Mouse (Mus musculus): ENCODE data around the gene Cdc14a. TPM values are rescaled to one million over a fixed set of nuclear protein-coding genes. Genes with fewer than 3 reads are reported as not detected.

The Cdc14a gene
- polyA plus RNA-seq, 1 experiment from 2014 or later, result 2.1 TPM

DNA sequence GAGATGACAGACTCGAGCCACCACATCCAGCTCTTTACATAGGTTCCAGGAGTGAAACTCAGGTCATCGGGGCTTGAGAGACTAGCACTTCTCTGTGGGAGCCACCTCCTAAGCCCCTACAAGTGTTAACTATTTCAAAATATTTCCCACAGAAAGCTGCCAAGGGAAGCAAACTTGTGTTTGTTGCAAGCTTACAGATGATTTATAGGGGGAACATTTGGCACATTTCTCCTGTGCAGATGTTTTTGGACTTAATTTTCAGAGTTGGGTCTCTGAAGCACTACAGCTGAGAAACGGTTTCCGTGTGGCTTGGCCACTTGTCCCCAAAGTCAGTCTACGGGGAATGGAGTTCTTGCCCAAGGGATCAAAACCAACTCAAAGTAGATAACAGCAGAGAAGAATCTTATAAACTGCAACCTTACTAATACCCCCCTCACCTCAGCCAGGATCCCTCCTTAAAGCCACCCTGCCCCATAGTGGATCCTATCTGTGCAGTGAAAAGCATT, 28.9 kb downstream of the Cdc14a start:
- Histone ChIP-seq H3K4me2 (no peak overlapping the region), H3K4me1 (replicated peaks) (peaks cover 29% of the 10 kb centered on the region), H3K4me3 (replicated peaks) (no peak overlapping the region), H3K9me3 (replicated peaks) (no peaks in the 10 kb centered on the region), H3K9ac (no peak overlapping the region), H3K27ac (no peak overlapping the region), H3K27me3 (no peaks in the 10 kb centered on the region), H3K36me3 (peaks cover 4% of the 10 kb centered on the region; the same call in 1 of the 2 replicates)
- no peak for DNase-seq
- no peak for ATAC-seq (ENCODE audit: low read depth)
- WGBS (ENCODE audit: insufficient replicate concordance), result 77% methylated on average over 5 of the region's 5 CpGs

- H3K4me1 ChIP-seq (replicated peaks), result peaks cover 54% of the 10 kb centered on the region
- H3K36me3 ChIP-seq, result peaks cover 4% of the 10 kb centered on the region; the same call in 1 of the 2 replicates
- H3K27me3 ChIP-seq, result no peaks in the 10 kb centered on the region
- no peak overlapping the region for H3K4me3 ChIP-seq (replicated peaks)
- no peaks in the 10 kb centered on the region for H3K9me3 ChIP-seq (replicated peaks)
- ATAC-seq (ENCODE audit: low read depth), result no peak
- H3K9ac ChIP-seq, result peak overlapping the region; percentile 9; the same call in 1 of the 2 replicates
- H3K27ac ChIP-seq, result peak overlapping the region; percentile 94; the same call in 1 of the 2 replicates
- 74% methylated on average over 10 of the region's 10 CpGs for WGBS (ENCODE audit: insufficient replicate concordance)
- H3K4me2 ChIP-seq, result no peak overlapping the region
- no peak for DNase-seq
Observed at GRCm38 (mm10) chr3:116391399-116391798, 32.4 kb downstream of the Cdc14a start.

GRCm38 (mm10) chr3:116389500-116390470, 34.0 kb downstream of the Cdc14a start:
- DNase-seq, result peak; percentile 61
- H3K27ac ChIP-seq, result peak overlapping the region; percentile 94
- peak; percentile 57 for ATAC-seq (ENCODE audit: low read depth)
- H3K4me3 ChIP-seq (replicated peaks), result peak overlapping the region; percentile 40
- peak overlapping the region; percentile 69 for H3K4me2 ChIP-seq
- WGBS (ENCODE audit: insufficient replicate concordance), result 48% methylated on average over 14 of the region's 14 CpGs
- H3K9ac ChIP-seq, result peak overlapping the region; percentile 62
- no peaks in the 10 kb centered on the region for H3K9me3 ChIP-seq (replicated peaks)
- H3K4me1 ChIP-seq (replicated peaks), result peaks cover 65% of the 10 kb centered on the region
- no peaks in the 10 kb centered on the region for H3K27me3 ChIP-seq
- peaks cover 4% of the 10 kb centered on the region; the same call in 1 of the 2 replicates for H3K36me3 ChIP-seq

GRCm38 (mm10) chr3:116388808-116389207, 35.0 kb downstream of the Cdc14a start:
- peak overlapping the region; percentile 69 for H3K4me2 ChIP-seq
- peak overlapping the region; percentile 40 for H3K4me3 ChIP-seq (replicated peaks)
- peak overlapping the region; percentile 94 for H3K27ac ChIP-seq
- H3K4me1 ChIP-seq (replicated peaks), result peaks cover 72% of the 10 kb centered on the region
- ATAC-seq (ENCODE audit: low read depth) (peak; percentile 95), DNase-seq (peak; percentile 83)
- H3K36me3 ChIP-seq, result peaks cover 4% of the 10 kb centered on the region; the same call in 1 of the 2 replicates
- no peaks in the 10 kb centered on the region for H3K27me3 ChIP-seq
- H3K9me3 ChIP-seq (replicated peaks), result no peaks in the 10 kb centered on the region
- 15% methylated on average over 11 of the region's 11 CpGs for WGBS (ENCODE audit: insufficient replicate concordance)
- peak overlapping the region; percentile 62 for H3K9ac ChIP-seq

- ATAC-seq (ENCODE audit: low read depth) (no peak), DNase-seq (no peak)
- Histone ChIP-seq H3K27ac (peak overlapping the region; percentile 72), H3K4me2 (peak overlapping the region; percentile 11; the same call in 1 of the 2 replicates), H3K9me3 (replicated peaks) (no peaks in the 10 kb centered on the region), H3K9ac (no peak overlapping the region; the same call in 1 of the 2 replicates), H3K4me1 (replicated peaks) (peaks cover 77% of the 10 kb centered on the region), H3K4me3 (replicated peaks) (no peak overlapping the region), H3K27me3 (no peaks in the 10 kb centered on the region), H3K36me3 (peaks cover 4% of the 10 kb centered on the region; the same call in 1 of the 2 replicates)
Observed at GRCm38 (mm10) chr3:116386886-116387285, 36.9 kb downstream of the Cdc14a start.

DNA sequence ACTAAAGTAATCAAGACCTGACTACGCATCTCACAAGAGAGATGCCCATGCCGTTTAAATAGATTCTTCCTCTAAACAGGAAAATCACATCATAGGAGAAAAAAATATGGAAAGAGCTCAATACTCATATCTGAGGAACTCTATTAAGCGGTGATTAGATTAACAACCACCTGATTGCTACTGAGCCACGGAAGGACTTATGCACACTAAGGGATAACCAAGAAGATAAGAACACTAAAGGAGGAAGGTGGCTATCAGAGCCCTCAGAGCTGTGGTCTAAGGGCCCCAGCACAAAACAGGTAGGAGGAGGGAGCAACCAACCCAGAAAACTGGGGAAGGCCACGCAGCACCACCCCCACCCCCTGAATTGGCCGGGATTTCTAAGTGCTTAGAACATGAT, 37.5 kb downstream of the Cdc14a start:
- H3K9ac ChIP-seq, result no peak overlapping the region; the same call in 1 of the 2 replicates
- WGBS (ENCODE audit: insufficient replicate concordance), result 40% methylated on average over 6 of the region's 6 CpGs
- peaks cover 3% of the 10 kb centered on the region; the same call in 1 of the 2 replicates for H3K36me3 ChIP-seq
- H3K27ac ChIP-seq, result peak overlapping the region; percentile 72
- H3K27me3 ChIP-seq, result no peaks in the 10 kb centered on the region
- ATAC-seq (ENCODE audit: low read depth) (no peak), DNase-seq (no peak)
- no peaks in the 10 kb centered on the region for H3K9me3 ChIP-seq (replicated peaks)
- peaks cover 73% of the 10 kb centered on the region for H3K4me1 ChIP-seq (replicated peaks)
- no peak overlapping the region for H3K4me3 ChIP-seq (replicated peaks)
- H3K4me2 ChIP-seq, result peak overlapping the region; percentile 11; the same call in 1 of the 2 replicates

- H3K27me3 ChIP-seq, result no peaks in the 10 kb centered on the region
- WGBS (ENCODE audit: insufficient replicate concordance), result 38% methylated on average over 7 of the region's 7 CpGs
- no peak overlapping the region for H3K9ac ChIP-seq
- no peaks in the 10 kb centered on the region for H3K36me3 ChIP-seq
- H3K4me3 ChIP-seq (replicated peaks), result no peak overlapping the region
- ATAC-seq (ENCODE audit: low read depth) (no peak), DNase-seq (peak; percentile 12)
- no peak overlapping the region for H3K4me2 ChIP-seq
- 0 out of 2 replicates have a peak overlapping the region, but pooled peaks have one; percentile 50 for H3K27ac ChIP-seq
- no peaks in the 10 kb centered on the region for H3K9me3 ChIP-seq (replicated peaks)
- H3K4me1 ChIP-seq (replicated peaks), result peaks cover 60% of the 10 kb centered on the region
Observed at GRCm38 (mm10) chr3:116384319-116384718, 39.5 kb downstream of the Cdc14a start.

GRCm38 (mm10) chr3:116380319-116380718, 43.5 kb downstream of the Cdc14a start:
- H3K27ac ChIP-seq, result no peak overlapping the region
- no peaks in the 10 kb centered on the region for H3K27me3 ChIP-seq
- WGBS (ENCODE audit: insufficient replicate concordance), result 61% methylated on average over 9 of the region's 9 CpGs
- no peak overlapping the region for H3K4me2 ChIP-seq
- no peak overlapping the region for H3K4me3 ChIP-seq (replicated peaks)
- no peak for DNase-seq
- H3K4me1 ChIP-seq (replicated peaks), result peaks cover 31% of the 10 kb centered on the region
- no peaks in the 10 kb centered on the region for H3K36me3 ChIP-seq
- H3K9me3 ChIP-seq (replicated peaks), result no peaks in the 10 kb centered on the region
- ATAC-seq (ENCODE audit: low read depth), result no peak
- H3K9ac ChIP-seq, result no peak overlapping the region

- ATAC-seq (ENCODE audit: low read depth) (no peak), DNase-seq (no peak)
- no peak overlapping the region for H3K4me2 ChIP-seq
- H3K9ac ChIP-seq, result no peak overlapping the region
- 76% methylated on average over 2 of the region's 2 CpGs for WGBS (ENCODE audit: insufficient replicate concordance)
- peaks cover 17% of the 10 kb centered on the region for H3K4me1 ChIP-seq (replicated peaks)
- H3K36me3 ChIP-seq, result no peaks in the 10 kb centered on the region
- no peaks in the 10 kb centered on the region for H3K27me3 ChIP-seq
- no peak overlapping the region for H3K4me3 ChIP-seq (replicated peaks)
- no peak overlapping the region for H3K27ac ChIP-seq
- no peaks in the 10 kb centered on the region for H3K9me3 ChIP-seq (replicated peaks)
Observed at GRCm38 (mm10) chr3:116375442-116375841, 48.4 kb downstream of the Cdc14a start.

DNA sequence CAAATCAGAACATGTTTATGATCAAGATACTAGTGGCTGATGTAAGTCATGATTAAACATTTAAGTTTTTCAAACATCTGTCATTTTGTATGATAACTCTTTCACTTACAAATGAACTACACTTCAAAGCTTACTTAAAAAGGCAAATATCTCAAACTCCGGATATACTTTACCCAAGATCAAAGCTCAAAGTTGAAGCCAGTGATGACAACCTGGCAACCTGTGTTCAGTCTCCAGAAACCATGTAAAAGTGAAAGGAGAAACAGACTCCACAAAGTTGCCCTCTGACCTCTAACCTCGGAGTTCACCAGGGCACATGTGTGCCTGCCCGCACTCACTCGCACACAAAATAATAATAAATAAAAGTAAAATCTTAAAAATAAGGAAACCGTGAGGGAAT, 49.3 kb downstream of the Cdc14a start:
- Histone ChIP-seq H3K4me2 (no peak overlapping the region), H3K27ac (no peak overlapping the region), H3K9ac (no peak overlapping the region), H3K4me1 (replicated peaks) (peaks cover 11% of the 10 kb centered on the region), H3K36me3 (no peaks in the 10 kb centered on the region), H3K4me3 (replicated peaks) (no peak overlapping the region), H3K9me3 (replicated peaks) (no peaks in the 10 kb centered on the region), H3K27me3 (no peaks in the 10 kb centered on the region)
- ATAC-seq (ENCODE audit: low read depth) (no peak), DNase-seq (no peak)
- WGBS (ENCODE audit: insufficient replicate concordance), result 81% methylated on average over 5 of the region's 5 CpGs

DNA sequence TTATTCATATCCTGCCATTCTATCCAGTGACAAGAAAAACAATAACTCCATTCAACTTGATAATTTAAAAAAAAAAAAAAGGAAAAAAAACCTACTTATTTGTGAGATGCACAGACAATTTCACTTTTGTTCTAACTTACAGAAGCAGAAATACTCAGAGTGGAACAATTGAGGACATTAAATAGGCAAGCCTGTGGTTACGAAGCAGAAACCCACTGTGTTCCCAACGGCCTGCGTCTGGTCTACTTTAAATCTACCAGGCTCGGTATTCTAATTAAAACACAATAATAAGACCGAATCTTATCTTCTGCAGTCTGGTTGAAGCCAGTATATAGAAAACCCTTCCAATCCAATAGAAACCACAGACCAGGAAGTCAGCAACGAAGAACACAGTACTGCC, 50.6 kb downstream of the Cdc14a start:
- H3K27ac ChIP-seq, result no peak overlapping the region
- no peak for ATAC-seq (ENCODE audit: low read depth)
- 70% methylated on average over 6 of the region's 6 CpGs for WGBS (ENCODE audit: insufficient replicate concordance)
- H3K4me2 ChIP-seq, result no peak overlapping the region
- H3K36me3 ChIP-seq, result no peaks in the 10 kb centered on the region
- no peaks in the 10 kb centered on the region for H3K9me3 ChIP-seq (replicated peaks)
- no peak for DNase-seq
- H3K4me3 ChIP-seq (replicated peaks), result no peak overlapping the region
- no peak overlapping the region for H3K9ac ChIP-seq
- H3K27me3 ChIP-seq, result no peaks in the 10 kb centered on the region
- H3K4me1 ChIP-seq (replicated peaks), result peaks cover 14% of the 10 kb centered on the region
